Mouse (Mus musculus) CD4-positive, CD25-positive, alpha-beta regulatory T cell, adult 9 weeks (primary cell): ENCODE data around the gene Ccdc93. TPM values are rescaled to one million over a fixed set of nuclear protein-coding genes. Genes with fewer than 3 reads are reported as not detected.

Source experiments
- polyA plus RNA-seq: library from polyadenylated mRNA; unstranded; fragments of 100-300 nt; shearing (Covaris generic); gene quantifications from one replicate; pipeline ENCODE4 v1.2.1, GENCODE M21; 2017

The Ccdc93 gene
- polyA plus RNA-seq = 31.8 TPM

DNA sequence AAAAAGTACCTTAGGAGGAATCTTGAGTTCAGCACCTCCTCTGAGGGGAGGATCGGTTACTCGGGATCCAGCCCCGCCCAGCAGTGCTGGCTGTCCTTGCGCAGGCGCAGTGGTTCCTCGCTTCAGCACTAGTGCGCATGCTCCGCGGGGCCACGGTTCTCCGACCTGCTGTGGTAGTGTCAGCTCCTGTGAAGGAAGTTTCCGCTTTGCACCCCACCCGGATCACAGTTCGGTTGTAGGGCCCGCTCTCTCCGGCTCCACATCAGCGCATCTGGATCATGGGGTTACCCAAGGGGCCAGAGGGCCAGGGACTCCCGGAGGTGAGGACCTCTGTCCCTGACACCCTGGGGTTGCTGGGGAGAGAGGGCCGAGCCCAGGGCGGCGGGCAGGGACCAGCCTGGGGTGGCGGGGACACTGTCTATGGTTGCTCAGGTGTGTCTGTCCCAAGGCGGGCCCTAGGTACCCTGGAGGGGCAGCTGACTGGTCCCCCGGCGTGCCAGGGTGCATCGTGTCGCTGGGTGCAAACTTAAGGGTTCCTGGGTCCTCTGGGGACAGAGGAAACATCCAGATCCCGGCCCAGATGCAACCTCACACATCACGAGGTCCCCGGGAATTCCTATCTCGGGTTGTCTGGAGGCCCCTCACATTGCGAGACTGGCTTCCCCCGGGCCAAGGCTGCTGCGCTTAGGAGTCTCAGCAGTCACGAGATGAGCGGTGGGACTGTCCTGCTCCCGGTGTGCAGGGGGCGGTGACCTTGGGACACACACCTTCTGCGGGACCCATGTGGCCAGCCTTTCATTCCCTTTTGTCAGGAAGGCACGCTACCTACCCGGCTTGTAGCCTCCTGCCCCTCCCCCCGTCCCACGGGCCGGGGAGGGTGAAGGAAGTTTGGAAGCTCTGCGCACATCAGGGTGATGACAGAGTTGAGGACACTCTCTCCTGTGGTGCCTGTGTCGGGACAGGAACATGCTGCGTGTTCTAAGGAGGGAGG is at the start of gene Ccdc93:
Gene Ccdc93 (plus strand): TSS at position 112 of the 991 bp plus-strand sequence.

DNA sequence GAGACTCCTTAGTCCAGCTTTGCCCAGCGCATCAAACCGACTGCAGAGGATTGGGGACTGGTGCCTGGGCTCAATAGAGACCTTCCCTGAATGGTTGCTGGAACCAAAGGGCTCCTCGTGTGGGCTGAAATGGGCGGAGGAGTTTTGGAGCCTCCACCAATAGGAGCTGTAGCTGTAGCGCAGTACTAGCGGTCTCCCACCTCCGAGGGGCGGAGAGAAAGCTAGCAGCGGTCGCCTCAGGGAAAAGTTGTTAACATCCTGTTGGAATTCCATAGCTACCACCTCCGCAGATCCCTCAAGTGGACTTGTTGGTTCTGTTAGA is 97.5 kb downstream of the Ccdc93 start, which contains the start of gene Htr5b:
Gene Htr5b (minus strand): TSS at position 67 of the 322 bp plus-strand sequence.

Other genes with a start within 250 kb of the Ccdc93 start
- 42.8 TPM for gene Insig2, start 98.5 kb upstream of the Ccdc93 start, polyA plus RNA-seq
- gene Htr5b, start 97.4 kb downstream of the Ccdc93 start, polyA plus RNA-seq = not detected
- 111 TPM for gene Ddx18, start 136.9 kb downstream of the Ccdc93 start, polyA plus RNA-seq